Mouse (Mus musculus): ENCODE data around the gene Svep1.

DNA sequence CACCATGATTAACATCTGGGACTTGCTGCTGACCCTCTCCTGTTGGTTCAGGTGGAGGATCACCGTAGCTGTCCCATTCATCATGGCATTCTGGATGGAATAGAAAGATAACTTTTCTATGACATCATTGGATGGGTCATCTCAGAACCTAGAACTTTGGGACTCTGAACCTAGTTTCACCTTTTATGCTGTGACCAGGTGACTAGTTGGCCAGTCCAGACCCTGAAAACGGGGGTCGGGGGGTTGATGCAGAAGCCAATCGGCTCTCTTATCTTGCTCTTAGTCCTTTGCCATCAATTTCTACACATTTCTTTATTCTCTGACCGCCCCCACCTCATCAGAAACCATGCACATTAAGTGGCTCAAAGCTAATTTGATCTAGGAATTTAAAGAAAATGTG lies 197.6 kb downstream of the Svep1 start, which contains the start of gene Txndc8:
- TF ChIP-seq CTCF (conservative IDR thresholded peaks at IDR 0.05; ENCODE audit: low read length): no peak
- no peak for TF ChIP-seq POU5F1 (IDR thresholded peaks at IDR 0.05; ENCODE audit: borderline replicate concordance, low read length)

Data from E14TG2a.4 (cell line).